Mouse (Mus musculus) monocyte, adult 5-6 weeks (primary cell): ENCODE data around the gene Gm45140. TPM values are rescaled to one million over a fixed set of nuclear protein-coding genes. Genes with fewer than 3 reads are reported as not detected.
A peak's percentile ranks its signal among the peaks of the same experiment; 100 is the strongest.

ENCODE experiments used
- ATAC-seq: fragments of 153-309, 156-312 bp; replicated peaks from 2 replicates; pipeline ENCODE4 v1.8.0; 2017; ENCODE audit warnings: mild to moderate bottlenecking; ENCODE audit not compliant: low TSS enrichment, insufficient number of reproducible peaks, severe bottlenecking, poor library complexity, low FRiP score
- total RNA-seq: library from RNA; stranded (forward); fragments of 200-1000, 200-491, 200-594 nt; gene quantifications from 3 replicates; pipeline ENCODE4 v1.2.3, GENCODE M21; 2017

Gm45140 gene
- total RNA-seq, 1 experiment from 2014 or later, result 45.6 TPM

DNA sequence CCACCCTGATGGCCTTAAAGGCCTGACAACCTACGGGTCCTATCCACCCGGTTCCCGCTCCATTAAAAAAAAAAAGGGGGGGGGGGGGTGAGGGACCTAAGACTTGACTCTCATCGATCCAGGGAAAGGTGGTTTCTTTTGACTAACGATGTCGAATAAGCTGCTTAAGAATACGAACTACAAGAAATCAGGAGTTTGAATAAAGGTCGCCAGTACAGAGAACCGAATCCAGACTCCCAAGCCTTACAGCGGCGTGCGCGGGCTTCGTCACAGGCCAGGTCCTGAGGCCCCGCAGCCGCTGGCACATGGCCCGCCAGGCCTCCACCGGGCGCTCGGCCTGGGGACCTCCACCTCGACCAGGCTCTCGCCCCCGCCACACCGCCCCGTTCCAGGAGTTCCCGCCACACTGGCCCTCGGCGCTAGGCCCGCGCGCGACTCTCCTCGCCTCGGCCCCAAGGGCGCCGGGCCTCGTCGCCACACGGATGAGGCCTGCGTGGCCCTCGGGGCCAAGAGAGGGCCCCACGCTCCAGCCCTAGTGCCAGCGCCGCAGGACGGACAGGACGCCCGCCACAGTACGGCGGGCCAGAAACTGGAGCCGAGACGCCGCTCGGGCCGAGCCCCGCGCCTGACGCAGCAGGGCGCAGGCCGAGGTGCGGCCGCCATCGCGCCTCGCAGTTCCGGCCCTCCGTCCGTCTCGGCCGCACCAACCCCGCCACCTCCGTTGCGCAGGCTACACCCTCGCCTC is 14.7 kb upstream of the Gm45140 start:
- 0 out of 2 replicates have a peak, but pooled peaks have one; percentile 0 for ATAC-seq

DNA sequence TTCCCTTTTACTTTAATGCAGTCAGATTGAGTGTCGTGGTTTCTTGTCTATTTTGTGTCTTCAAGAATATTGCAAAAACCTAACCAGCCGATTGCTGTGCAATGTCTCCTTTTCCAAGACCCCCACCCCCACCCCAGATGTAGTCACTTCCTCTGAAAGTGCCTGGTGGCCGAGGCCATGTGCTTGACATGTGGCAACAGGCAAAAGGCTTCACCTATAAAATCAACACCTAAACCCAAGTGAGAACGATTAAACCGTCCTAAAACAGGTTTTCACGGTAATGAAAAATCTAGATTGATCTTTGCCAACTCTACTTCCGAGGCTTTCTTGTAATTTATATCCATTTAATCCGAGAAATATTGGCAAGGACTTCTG is 14.2 kb upstream of the Gm45140 start:
- no peak for ATAC-seq

DNA sequence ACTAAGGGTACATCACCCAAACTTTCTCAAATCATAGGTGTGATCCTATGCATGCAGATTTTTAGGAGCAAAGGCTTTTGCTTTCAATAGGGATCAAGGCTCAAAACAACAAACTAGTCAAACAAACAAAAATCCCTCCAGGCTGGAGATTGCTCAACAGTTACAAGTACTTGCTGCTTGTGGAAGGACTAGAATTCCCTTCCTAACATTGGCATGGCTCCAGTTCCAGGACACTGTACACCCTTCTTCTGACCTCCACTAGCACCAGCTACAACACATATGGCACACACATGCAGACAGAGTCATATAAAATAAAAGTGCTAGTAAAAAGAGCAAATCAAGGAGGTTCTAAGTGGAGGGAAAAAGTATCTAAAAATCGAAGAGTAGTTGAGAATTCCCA is 11.2 kb upstream of the Gm45140 start:
- no peak for ATAC-seq

GRCm38 (mm10) chr6:87845031-87845695 is 9.6 kb upstream of the Gm45140 start:
- no peak for ATAC-seq

GRCm38 (mm10) chr6:87842254-87842653 is 6.7 kb upstream of the Gm45140 start:
- ATAC-seq, result no peak

GRCm38 (mm10) chr6:87841635-87842034 is 6.0 kb upstream of the Gm45140 start:
- ATAC-seq, result no peak

DNA sequence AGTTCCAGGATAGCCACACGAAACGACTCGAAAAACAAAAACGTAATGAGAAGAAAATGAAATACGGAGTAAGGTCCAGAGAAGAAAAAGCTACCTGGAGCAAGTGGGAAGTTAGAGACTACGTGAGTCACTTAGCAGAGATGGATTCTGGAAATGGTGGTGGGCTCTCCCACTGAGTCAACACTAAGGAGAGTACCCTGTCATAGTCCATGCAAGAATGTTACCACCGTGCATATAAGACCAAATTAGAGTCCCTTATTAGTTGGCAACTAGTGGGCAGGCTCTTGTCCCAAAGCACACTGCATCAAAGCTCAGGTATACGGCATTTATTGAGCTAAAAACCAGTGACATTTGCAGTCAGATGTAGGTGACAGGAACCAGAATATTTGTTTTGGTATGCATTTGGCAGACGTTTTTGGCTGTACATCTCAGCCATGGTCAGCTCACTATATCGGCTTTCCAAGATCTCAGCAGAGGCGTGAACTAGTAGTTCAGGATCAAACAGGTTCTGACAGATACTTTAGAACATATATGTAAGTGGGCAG is 4.3 kb upstream of the Gm45140 start:
- no peak for ATAC-seq

GRCm38 (mm10) chr6:87838551-87839197 is 3.1 kb upstream of the Gm45140 start, which contains the start of gene Isy1:
Gene Isy1, minus strand, starts transcription at chr6:87838798.
- ATAC-seq, result peak; percentile 98

DNA sequence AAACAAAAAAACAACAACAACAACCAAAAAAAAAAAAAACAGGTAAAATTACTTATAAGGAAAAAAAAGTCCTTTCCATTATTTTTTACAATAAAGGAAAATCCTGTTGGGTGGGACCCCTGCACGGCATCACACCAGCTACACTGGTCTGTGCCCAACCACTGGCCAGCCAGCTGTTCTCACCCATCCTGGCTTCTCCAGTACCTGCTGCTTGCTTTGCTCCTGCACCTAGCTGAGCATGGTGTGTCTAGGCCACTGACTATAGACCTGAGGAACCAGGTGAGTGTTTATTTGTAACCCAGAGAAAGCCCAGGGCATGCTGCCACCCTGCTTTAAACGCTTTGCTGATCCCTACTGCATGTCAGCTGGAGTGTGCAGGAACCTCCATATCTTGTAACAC is 15.2 kb downstream of the Gm45140 start:
- no peak for ATAC-seq

GRCm38 (mm10) chr6:87814486-87814885 is 21.1 kb downstream of the Gm45140 start:
- no peak for ATAC-seq

- no peak for ATAC-seq
These were observed 22.9 kb downstream of the Gm45140 start for GRCm38 (mm10) chr6:87812656-87813055.

GRCm38 (mm10) chr6:87811675-87812338 is 23.8 kb downstream of the Gm45140 start, which contains the start of gene Rab43:
Gene Rab43, minus strand, starts transcription at chr6:87812164.
- ATAC-seq, result peak; percentile 68

DNA sequence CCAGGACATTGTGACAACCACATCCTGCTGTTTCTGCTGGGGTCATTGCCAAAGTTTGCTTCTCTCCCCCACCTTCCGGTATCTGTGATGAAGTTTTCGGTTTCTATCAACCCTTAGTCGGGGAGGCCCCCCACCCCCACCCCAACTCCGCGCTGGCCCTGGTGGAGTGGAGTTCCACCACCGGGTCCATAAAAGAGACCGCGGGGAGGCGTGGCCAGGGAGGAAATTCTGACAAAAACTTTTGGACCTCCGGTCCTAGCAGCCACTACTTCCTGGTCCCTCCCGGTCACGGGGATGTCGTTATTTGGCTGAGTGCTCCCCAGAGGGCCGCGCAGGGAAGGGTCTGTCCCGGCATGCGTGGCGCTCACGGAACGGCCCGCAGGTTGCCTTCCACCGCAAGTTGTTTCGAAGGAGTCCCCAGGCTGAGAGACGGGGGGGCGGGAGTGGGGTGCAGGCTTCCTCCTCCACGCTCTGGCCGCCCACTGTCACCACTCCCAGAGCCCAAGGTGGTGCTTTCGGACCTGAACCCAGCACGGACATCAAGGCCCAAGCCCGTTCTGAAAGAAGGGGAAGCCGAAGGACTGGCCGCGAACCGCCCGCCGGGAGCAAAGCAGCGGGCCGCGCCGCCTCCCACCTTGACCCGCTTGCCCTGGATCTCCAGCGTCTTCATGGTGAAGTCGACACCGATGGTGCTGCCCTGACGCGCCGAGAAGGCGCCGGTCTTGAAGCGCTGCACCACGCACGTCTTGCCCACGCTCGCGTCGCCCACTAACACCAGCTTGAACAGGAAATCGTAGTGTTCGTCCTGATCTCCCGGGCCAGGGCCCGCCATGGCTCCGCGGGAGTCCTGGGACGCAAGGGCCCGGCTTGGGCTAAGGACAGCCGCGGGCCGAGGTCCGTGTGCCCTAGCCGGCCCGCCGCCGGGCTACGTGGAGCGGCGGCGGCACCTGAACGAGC is 24.6 kb downstream of the Gm45140 start:
- peak; percentile 3; the same call in 1 of the 2 replicates for ATAC-seq

GRCm38 (mm10) chr6:87810311-87810710 is 25.3 kb downstream of the Gm45140 start:
- ATAC-seq, result no peak

DNA sequence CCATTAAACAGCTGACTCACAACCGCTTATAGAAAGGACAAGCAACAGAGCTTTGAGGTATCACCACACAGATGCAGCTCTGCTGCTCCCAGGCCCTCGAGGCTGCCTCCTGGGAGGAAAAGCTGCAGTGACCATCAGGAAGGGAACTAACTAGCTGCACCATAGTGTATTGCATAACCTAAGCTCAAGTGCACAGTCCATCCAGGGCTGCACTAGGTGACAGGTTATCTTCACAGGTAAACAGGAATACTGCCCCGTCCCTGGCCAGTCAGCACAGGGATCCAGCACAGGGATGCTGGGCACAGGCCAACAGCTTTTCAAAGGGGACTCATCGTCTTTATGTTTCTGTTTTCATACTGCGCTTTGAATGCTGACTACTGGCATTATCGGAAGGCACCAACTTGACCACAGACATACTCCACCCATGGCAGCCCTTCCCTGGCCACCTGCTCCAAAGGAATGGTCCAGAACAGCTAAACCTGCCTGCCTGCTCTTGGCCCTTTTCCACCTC is 25.9 kb downstream of the Gm45140 start:
- ATAC-seq, result no peak

DNA sequence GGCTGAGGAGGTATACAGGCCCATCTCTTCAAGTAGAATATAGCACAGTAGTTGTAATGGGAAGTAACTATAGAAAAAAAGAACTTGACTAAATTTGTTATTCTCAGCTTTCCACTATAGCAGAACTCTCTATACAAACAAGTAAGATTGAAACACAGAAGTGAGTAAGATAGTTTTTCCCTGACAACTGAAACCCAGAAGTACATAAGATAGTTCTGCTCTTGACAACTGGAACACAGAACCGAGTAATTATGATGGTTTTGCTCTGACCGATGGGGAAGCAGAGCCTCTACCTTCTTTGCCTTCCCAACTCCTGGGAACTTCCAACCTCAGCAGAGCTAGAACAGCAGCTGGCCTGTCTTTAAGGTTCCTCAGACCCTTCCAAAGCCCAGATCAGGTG is 26.5 kb downstream of the Gm45140 start:
- 0 out of 2 replicates have a peak, but pooled peaks have one; percentile 7 for ATAC-seq

DNA sequence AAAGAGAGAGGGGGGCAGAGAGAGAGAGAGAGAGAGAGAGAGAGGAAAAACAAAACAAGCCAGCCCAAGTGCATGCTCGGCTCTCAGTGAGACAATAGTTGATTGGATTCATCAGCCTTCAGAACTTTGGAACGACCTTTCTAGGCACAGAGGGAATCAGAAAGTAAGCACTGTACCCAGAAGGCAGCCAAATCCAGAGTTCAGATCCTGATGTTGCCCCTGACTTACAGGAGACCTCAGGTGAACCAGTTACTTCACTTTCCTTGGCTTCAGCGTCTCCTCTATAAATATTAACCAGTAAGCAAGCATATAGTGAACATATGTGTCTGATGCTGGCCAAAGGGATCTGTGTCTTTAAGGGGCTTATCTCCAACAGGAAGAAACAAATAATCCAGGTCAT is 27.1 kb downstream of the Gm45140 start:
- ATAC-seq, result no peak
